Mouse (Mus musculus) liver, embryonic 14.5 days (tissue): Measurements from ENCODE around the gene Cxcr5. TPM values are rescaled to one million over a fixed set of nuclear protein-coding genes. Genes with fewer than 3 reads are reported as not detected.

Source experiments
- ATAC-seq: fragments of 200-750 bp; cut with Nextera tagmentation; 2 replicates; pipeline ENCODE4 v1.8.0; 2017; ENCODE audit warnings: moderate number of reproducible peaks, mild to moderate bottlenecking, moderate library complexity; ENCODE audit not compliant: insufficient read depth
- DNase-seq, 3 experiments: peaks; one replicate each; pipeline ENCODE4 v3.0.0-alpha.2; 2012 to 2013; ENCODE audit warnings: low read depth in 3 of 3, low spot score in 3 of 3
- H3K27ac ChIP-seq: fragments of 300-500 bp; sonication (generic); 2 replicates; pipeline ENCODE4 v1.5.1; 2014; ENCODE audit warnings: moderate library complexity, mild to moderate bottlenecking, control low read depth, inconsistent platforms
- H3K27me3 ChIP-seq: fragments of 300-500 bp; sonication (generic); 2 replicates; pipeline ENCODE4 v1.6.1; 2014; ENCODE audit warnings: mild to moderate bottlenecking, low read length, moderate library complexity; ENCODE audit not compliant: control insufficient read depth, insufficient read depth
- H3K36me3 ChIP-seq: fragments of 300-500 bp; sonication (generic); replicated peaks from 2 replicates; pipeline ENCODE4 v1.6.1; 2014; ENCODE audit warnings: low read depth; ENCODE audit not compliant: control insufficient read depth, insufficient read depth
- H3K4me1 ChIP-seq, 2 experiments: fragments of 200-500 bp in 1 of 2; fragments of 300-500 bp in 1 of 2; sonication (generic) in 1 of 2; replicated peaks; 2 replicates each; pipeline ENCODE4 v1.6.1; 2012 to 2014; ENCODE audit warnings: antibody characterized with exemption in 1 of 2, inconsistent platforms in 1 of 2, low read length in 1 of 2; ENCODE audit not compliant: control insufficient read depth in 2 of 2, insufficient read depth in 2 of 2
- H3K4me2 ChIP-seq: fragments of 300-500 bp; sonication (generic); 2 replicates; pipeline ENCODE4 v1.6.1; 2014; ENCODE audit warnings: low read depth, mild to moderate bottlenecking, control low read depth, moderate library complexity
- H3K4me3 ChIP-seq, 2 experiments: fragments of 200-500 bp in 1 of 2; fragments of 300-500 bp in 1 of 2; sonication (generic) in 1 of 2; 2 replicates each; pipeline ENCODE4 v1.5.1; 2012 to 2014; ENCODE audit warnings: low read depth in 2 of 2, low read length in 2 of 2, mild to moderate bottlenecking in 2 of 2, control low read depth in 1 of 2, inconsistent platforms in 1 of 2, moderate library complexity in 1 of 2; ENCODE audit not compliant: insufficient read depth in 1 of 2
- H3K9ac ChIP-seq: fragments of 300-500 bp; sonication (generic); replicated peaks from 2 replicates; pipeline ENCODE4 v1.6.1; 2014; ENCODE audit warnings: mild to moderate bottlenecking, control low read depth, moderate library complexity
- H3K9me3 ChIP-seq: fragments of 300-500 bp; sonication (generic); 2 replicates; pipeline ENCODE4 v1.6.1; 2016; ENCODE audit warnings: low read length, mixed read lengths; ENCODE audit not compliant: control insufficient read depth
- CTCF ChIP-seq: IDR thresholded peaks from 2 replicates; pipeline ENCODE4 v1.5.1; 2016; ENCODE audit warnings: antibody characterized with exemption, low read depth, control low read depth
- EP300 ChIP-seq: IDR thresholded peaks from 2 replicates; pipeline ENCODE4 v1.6.1; 2016; ENCODE audit warnings: antibody characterized with exemption, low read depth
- WGBS: fragments of 180-500 bp; shearing (Covaris S2); extraction: QIAGEN DNeasy Blood & Tissue Kit; methylation state at CpG from one replicate; pipeline ENCODE4 v1.1.7; 2014; ENCODE audit not compliant: insufficient replicate concordance; 5-methylcytosine and 5-hydroxymethylcytosine counted together
- polyA plus RNA-seq, 2 experiments: library from polyadenylated mRNA; depleted of rRNA in 1 of 2; stranded (reverse) in 1 of 2; unstranded in 1 of 2; fragments of >200 nt; fragmentation: Nextera tagmentation in 1 of 2; extraction: Ambion mirVana in 1 of 2; gene quantifications; 2 replicates each; pipeline versions ENCODE4 v1.2.1 to v1.2.3; 2012 to 2014

Gene Cxcr5
- polyA plus RNA-seq, 2 experiments = 0.03 TPM; not detected in 1

DNA sequence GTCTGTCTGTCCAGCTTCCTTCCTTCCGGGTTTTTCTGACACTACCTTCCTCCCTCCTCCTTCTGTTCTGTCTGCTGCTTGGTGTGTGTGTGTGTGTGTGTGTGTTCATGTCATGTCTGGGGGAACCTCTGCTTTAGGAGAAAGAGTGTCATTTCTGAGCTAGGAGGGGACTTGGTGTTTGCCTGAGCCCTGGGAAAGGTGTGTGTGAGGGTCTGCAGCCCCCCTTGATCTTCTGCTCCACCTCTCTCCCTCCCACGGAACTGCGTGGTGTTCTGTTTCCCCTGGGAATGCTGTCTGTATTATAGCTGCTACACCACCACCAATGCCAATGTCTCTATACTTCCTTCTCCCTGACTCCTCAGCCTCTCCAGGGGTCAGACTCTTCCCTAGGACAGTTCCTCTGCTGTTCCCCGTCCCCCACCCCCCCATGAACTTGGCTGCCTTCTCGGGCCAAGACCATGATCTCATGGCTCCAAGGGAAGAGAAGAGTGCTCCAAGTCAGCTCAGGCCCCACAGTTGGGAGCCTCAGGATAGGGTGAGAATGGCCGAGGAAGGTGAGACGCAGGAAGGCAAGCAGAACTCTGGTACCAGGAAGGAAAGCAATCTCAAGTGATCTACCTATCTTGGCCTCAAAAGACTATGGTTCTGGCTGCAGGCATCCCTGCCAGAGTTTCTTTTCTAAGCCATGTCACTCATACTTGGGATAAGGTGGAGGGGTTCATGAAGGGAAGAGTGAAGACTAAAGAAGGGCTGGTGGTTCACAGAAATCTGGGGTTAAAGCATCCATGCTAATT is 77.2 kb downstream of the Cxcr5 start:
- Histone ChIP-seq H3K27me3 (peaks cover 28% of the 10 kb centered on the region), H3K4me1 (peaks cover 0 to 5% of the 10 kb centered on the region in 2 experiments; a peak in 2 of 4 replicates), H3K4me3 (peak overlapping the region; percentile 68 to 71), H3K36me3 (no peaks in the 10 kb centered on the region), H3K9ac (no peak overlapping the region), H3K9me3 (no peaks in the 10 kb centered on the region), H3K4me2 (peak overlapping the region; percentile 68), H3K27ac (no peak overlapping the region)
- TF ChIP-seq CTCF (no peak), EP300 (no peak)
- ATAC-seq = no peak
- DNase-seq = no peak
- WGBS = 32% methylated on average over 7 of the region's 7 CpGs

DNA sequence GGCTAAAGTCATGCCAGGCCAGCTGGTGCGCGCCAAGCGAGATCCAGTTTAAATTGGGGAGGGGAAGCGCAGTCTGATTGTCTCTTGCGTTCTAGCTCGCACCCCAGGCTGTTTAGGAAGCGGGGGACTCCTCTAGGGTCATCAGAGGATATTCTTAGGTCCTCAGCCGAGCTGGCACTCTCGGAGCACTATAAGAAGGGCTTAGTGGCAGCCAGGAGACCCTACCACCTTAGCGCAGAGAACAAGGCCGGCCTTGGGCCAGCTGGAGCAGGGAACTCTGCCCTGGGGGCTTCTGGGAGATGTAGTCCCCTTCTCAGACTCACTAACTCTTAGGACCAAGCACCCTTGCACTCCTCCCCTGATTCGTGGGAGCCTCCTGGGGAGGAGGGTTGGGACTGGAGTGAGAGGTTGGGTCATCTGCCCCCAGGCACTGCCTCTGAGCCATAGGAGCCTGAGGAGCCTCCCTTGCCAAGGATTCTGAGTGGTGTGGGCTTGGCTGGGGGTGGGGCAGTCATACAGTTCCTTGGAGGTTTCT is 78.1 kb downstream of the Cxcr5 start:
- no peaks in the 10 kb centered on the region for H3K9me3 ChIP-seq
- H3K36me3 ChIP-seq = no peaks in the 10 kb centered on the region
- H3K9ac ChIP-seq = peak overlapping the region; percentile 20; the same call in 1 of the 2 replicates
- no peak for DNase-seq
- peak overlapping the region; percentile 68 to 71 for H3K4me3 ChIP-seq
- ATAC-seq = no peak
- no peak for TF ChIP-seq CTCF
- no peak for TF ChIP-seq EP300
- under 1% methylated on average over 12 of the region's 12 CpGs for WGBS
- H3K4me1 ChIP-seq = peaks cover 0 to 5% of the 10 kb centered on the region in 2 experiments; a peak in 2 of 4 replicates
- no peak overlapping the region for H3K27ac ChIP-seq
- peak overlapping the region; percentile 68 for H3K4me2 ChIP-seq
- H3K27me3 ChIP-seq = peaks cover 37% of the 10 kb centered on the region

GRCm38 (mm10) chr9:44483041-44483509 is 78.6 kb downstream of the Cxcr5 start:
- H3K36me3 ChIP-seq = no peaks in the 10 kb centered on the region
- under 1% methylated on average over 39 of the region's 39 CpGs for WGBS
- H3K9ac ChIP-seq = peak overlapping the region; percentile 47
- ATAC-seq = no peak
- no peak overlapping the region for H3K27ac ChIP-seq
- no peaks in the 10 kb centered on the region for H3K9me3 ChIP-seq
- peak overlapping the region; percentile 68 for H3K4me2 ChIP-seq
- peaks cover 42% of the 10 kb centered on the region for H3K27me3 ChIP-seq
- peak overlapping the region; percentile 68 to 71 for H3K4me3 ChIP-seq
- TF ChIP-seq CTCF = no peak
- no peak for TF ChIP-seq EP300
- peaks cover 0 to 7% of the 10 kb centered on the region in 2 experiments; a peak in 3 of 4 replicates for H3K4me1 ChIP-seq
- no peak for DNase-seq

DNA sequence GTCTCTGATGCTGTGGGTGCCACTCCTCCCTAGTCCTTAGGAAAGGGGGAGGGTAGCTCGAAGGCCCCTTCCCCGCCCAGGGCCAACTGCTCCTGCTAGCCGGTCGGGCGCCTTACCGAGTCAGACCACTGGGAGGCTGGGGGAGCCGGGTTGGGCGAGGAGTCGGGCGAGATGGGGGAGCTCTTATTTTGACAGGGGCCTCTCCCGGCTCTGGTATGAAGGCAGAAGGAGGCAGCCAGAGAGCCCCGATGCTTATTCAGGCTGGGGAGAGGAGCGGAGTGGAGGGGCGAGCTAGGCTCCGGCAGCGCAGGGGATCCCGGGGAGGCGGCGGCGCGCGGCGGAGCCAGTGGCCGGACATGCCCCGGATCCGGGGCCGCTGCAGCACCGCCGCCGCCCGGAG is 79.1 kb downstream of the Cxcr5 start, which contains the start of gene Bcl9l:
Gene Bcl9l, plus strand, starts transcription at position 274 of the 400 bp plus-strand sequence.
- TF ChIP-seq CTCF (peak; percentile 70), EP300 (no peak)
- peak within 1 kb of the TSS; percentile 68 to 71 for H3K4me3 ChIP-seq
- WGBS = 0% methylated on average over 31 of the region's 31 CpGs
- H3K27me3 ChIP-seq = peaks cover 42% of the 10 kb centered on the region
- DNase-seq (peak; percentile 49 to 57 (median 55)), ATAC-seq (peak; percentile 38)
- H3K36me3 ChIP-seq = no peaks in the 10 kb centered on the region
- H3K4me2 ChIP-seq = peak within 1 kb of the TSS; percentile 68
- H3K9me3 ChIP-seq = no peaks in the 10 kb centered on the region
- H3K27ac ChIP-seq = no peak within 1 kb of the TSS
- H3K4me1 ChIP-seq = peaks cover 0 to 11% of the 10 kb centered on the region in 2 experiments; a peak in 3 of 4 replicates
- peak within 1 kb of the TSS; percentile 47 for H3K9ac ChIP-seq

DNA sequence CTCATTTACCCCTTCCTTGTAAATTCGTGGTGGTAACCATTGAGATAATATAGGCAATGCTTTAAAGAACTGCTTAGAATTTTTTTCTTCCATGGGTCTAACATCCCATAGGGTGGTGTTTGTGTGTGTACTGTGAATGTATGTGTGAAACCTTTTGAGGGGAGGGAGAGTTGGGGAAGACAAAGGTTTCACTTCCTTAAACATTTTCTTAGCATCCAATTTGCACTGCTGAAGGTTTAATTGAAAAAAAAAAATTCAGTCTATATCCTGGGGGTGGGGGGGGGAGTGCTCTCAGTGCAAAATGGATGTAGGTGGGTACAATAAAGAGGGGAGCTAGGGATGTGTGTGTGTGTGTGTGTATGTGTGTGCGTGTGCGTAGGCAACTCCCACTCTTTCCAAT is 79.6 kb downstream of the Cxcr5 start:
- H3K4me1 ChIP-seq = peaks cover 0 to 14% of the 10 kb centered on the region in 2 experiments; a peak in 3 of 4 replicates
- H3K27me3 ChIP-seq = peaks cover 42% of the 10 kb centered on the region
- WGBS = 9% methylated on average over 3 of the region's 3 CpGs
- ATAC-seq = no peak
- no peak overlapping the region for H3K9ac ChIP-seq
- no peak for DNase-seq
- peak overlapping the region; percentile 68 for H3K4me2 ChIP-seq
- H3K4me3 ChIP-seq = no peak overlapping the region
- H3K36me3 ChIP-seq = no peaks in the 10 kb centered on the region
- H3K9me3 ChIP-seq = no peaks in the 10 kb centered on the region
- no peak overlapping the region for H3K27ac ChIP-seq
- TF ChIP-seq EP300 = no peak
- no peak for TF ChIP-seq CTCF
